Mouse (Mus musculus): ENCODE measurements around the gene Alb.

Alb gene

GRCm38 (mm10) chr5:90460619-90461018, at the start of gene Alb:
Gene Alb (plus strand): TSS chr5:90460897.
- DNase-seq (ENCODE audit: low spot score in 2 of 2), result no peak

GRCm38 (mm10) chr5:90414142-90414924, 46.4 kb upstream of the Alb start:
- DNase-seq (ENCODE audit: low spot score in 2 of 2), result no peak

GRCm38 (mm10) chr5:90414925-90415295, 45.8 kb upstream of the Alb start:
- DNase-seq (ENCODE audit: low spot score in 2 of 2), result no peak

GRCm38 (mm10) chr5:90424625-90425024, 36.1 kb upstream of the Alb start:
- no peak for DNase-seq (ENCODE audit: low spot score in 2 of 2)

GRCm38 (mm10) chr5:90425191-90425590, 35.5 kb upstream of the Alb start:
- DNase-seq (ENCODE audit: low spot score in 2 of 2), result no peak

- no peak for DNase-seq (ENCODE audit: low spot score in 2 of 2)
Measured at GRCm38 (mm10) chr5:90431053-90431452, 29.6 kb upstream of the Alb start.

GRCm38 (mm10) chr5:90439157-90439556, 21.5 kb upstream of the Alb start:
- DNase-seq (ENCODE audit: low spot score in 2 of 2), result no peak

- DNase-seq (ENCODE audit: low spot score in 2 of 2), result no peak
Measured at GRCm38 (mm10) chr5:90447577-90447976, 13.1 kb upstream of the Alb start.

- DNase-seq (ENCODE audit: low spot score in 2 of 2), result no peak
Measured at GRCm38 (mm10) chr5:90449961-90450360, 10.7 kb upstream of the Alb start.

- no peak for DNase-seq (ENCODE audit: low spot score in 2 of 2)
Measured at GRCm38 (mm10) chr5:90452711-90453110, 8.0 kb upstream of the Alb start.

- DNase-seq (ENCODE audit: low spot score in 2 of 2), result no peak
Measured at GRCm38 (mm10) chr5:90457241-90457640, 3.5 kb upstream of the Alb start.

GRCm38 (mm10) chr5:90458727-90459126, 2.0 kb upstream of the Alb start:
- DNase-seq (ENCODE audit: low spot score in 2 of 2), result no peak

GRCm38 (mm10) chr5:90466806-90467205, 6.1 kb downstream of the Alb start:
- DNase-seq (ENCODE audit: low spot score in 2 of 2), result no peak

GRCm38 (mm10) chr5:90467245-90467644, 6.5 kb downstream of the Alb start:
- DNase-seq (ENCODE audit: low spot score in 2 of 2), result no peak

- DNase-seq (ENCODE audit: low spot score in 2 of 2), result no peak
Measured at GRCm38 (mm10) chr5:90470836-90471235, 10.1 kb downstream of the Alb start.

GRCm38 (mm10) chr5:90473902-90474301, 13.2 kb downstream of the Alb start:
- DNase-seq (ENCODE audit: low spot score in 2 of 2), result no peak

GRCm38 (mm10) chr5:90474369-90474768, 13.7 kb downstream of the Alb start:
- DNase-seq (ENCODE audit: low spot score in 2 of 2), result no peak

- DNase-seq (ENCODE audit: low spot score in 2 of 2), result no peak
Measured at GRCm38 (mm10) chr5:90476741-90477140, 16.0 kb downstream of the Alb start.

- DNase-seq (ENCODE audit: low spot score in 2 of 2), result no peak
Measured at GRCm38 (mm10) chr5:90477308-90478140, 16.8 kb downstream of the Alb start.

GRCm38 (mm10) chr5:90478886-90479285, 18.2 kb downstream of the Alb start:
- no peak for DNase-seq (ENCODE audit: low spot score in 2 of 2)

- DNase-seq (ENCODE audit: low spot score in 2 of 2), result no peak
Measured at GRCm38 (mm10) chr5:90485597-90485996, 24.9 kb downstream of the Alb start.

- DNase-seq (ENCODE audit: low spot score in 2 of 2), result no peak
Measured at GRCm38 (mm10) chr5:90488323-90488722, 27.6 kb downstream of the Alb start.

- no peak for DNase-seq (ENCODE audit: low spot score in 2 of 2)
Measured at GRCm38 (mm10) chr5:90490518-90490917, 29.8 kb downstream of the Alb start, which contains the start of gene Afp. Gene Afp (plus strand): TSS chr5:90490737.

Data from spleen, postnatal 14 days (tissue).